Mouse (Mus musculus) spleen, adult 10 weeks (tissue): ENCODE data around the gene Pah. TPM values are rescaled to one million over a fixed set of nuclear protein-coding genes. Genes with fewer than 3 reads are reported as not detected.

Experiments
- polyA plus RNA-seq: library from polyadenylated mRNA; stranded (reverse); fragments of 350-450 nt; fragmentation: Illumina TruSeq; extraction: RNeasy Lipid Tissue Mini Kit (QIAGEN cat#74804); gene quantifications from one replicate; pipeline ENCODE4 v1.2.3, GENCODE M21; 2015; ENCODE audit warnings: low replicate concordance; ENCODE audit not compliant: insufficient read depth

Gene Pah
- not detected for polyA plus RNA-seq

GRCm38 (mm10) chr10:87521646-87522045, at the start of gene Pah:
Gene Pah, plus strand, starts transcription at chr10:87521795.

GRCm38 (mm10) chr10:87493576-87493975, 28.0 kb upstream of the Pah start, which contains the start of gene Ascl1:
Gene Ascl1, minus strand, starts transcription at chr10:87493660.

Other genes starting within 250 kb of the Pah start
- not detected for gene Ascl1, start 28.1 kb upstream of the Pah start, polyA plus RNA-seq